Mouse (Mus musculus): ENCODE measurements around the gene Zranb1. TPM values are rescaled to one million over a fixed set of nuclear protein-coding genes. Genes with fewer than 3 reads are reported as not detected.
A peak's percentile ranks its signal among the peaks of the same experiment; 100 is the strongest.

The Zranb1 gene
- total and polyA plus RNA-seq, 3 experiments, result 11.3 to 17.6 (median 11.6) TPM

GRCm38 (mm10) chr7:133029496-133030047 is 98.6 kb downstream of the Zranb1 start:
- Histone ChIP-seq H3K27me3 (replicated peaks) (peaks cover 88% of the 10 kb centered on the region), H3K9ac (ENCODE audit: insufficient read depth, low read depth) (no peak overlapping the region), H3K9me3 (replicated peaks; ENCODE audit: low read length) (no peaks in the 10 kb centered on the region), H3K4me2 (ENCODE audit: insufficient read depth, low read depth, poor library complexity, severe bottlenecking) (no peak overlapping the region), H3K27ac (ENCODE audit: insufficient read depth, low read depth) (no peak overlapping the region), H3K36me3 (replicated peaks in 1 of 2; ENCODE audit: control insufficient read depth in 1 of 2, insufficient read depth in 1 of 2, low read length in 1 of 2) (no peaks in the 10 kb centered on the region), H3K79me2 (replicated peaks; ENCODE audit: control insufficient read depth, extremely low read depth, insufficient read depth, poor library complexity, severe bottlenecking) (no peaks in the 10 kb centered on the region), H3K4me1 (ENCODE audit: control insufficient read depth in 1 of 2, insufficient read depth in 2 of 2) (no peaks in the 10 kb centered on the region), H3K4me3 (replicated peaks in 1 of 3; ENCODE audit: low read depth in 2 of 3, low read length in 2 of 3, poor library complexity in 1 of 3) (no peak overlapping the region)
- TF ChIP-seq ETS1 (conservative IDR thresholded peaks at IDR 0.05; ENCODE audit: low read depth, low read length) (no peak), POLR2AphosphoS2 (IDR thresholded peaks at IDR 0.05; ENCODE audit: low read depth, low read length) (no peak), TCF12 (IDR thresholded peaks at IDR 0.05; ENCODE audit: low read depth, low read length) (no peak), GABPA (IDR thresholded peaks at IDR 0.05; ENCODE audit: insufficient replicate concordance, low read depth, low read length) (no peak), USF2 (conservative IDR thresholded peaks at IDR 0.05; ENCODE audit: low read depth, low read length) (no peak), POLR2A (IDR thresholded peaks at IDR 0.05; ENCODE audit: low read depth, low read length) (no peak), IRF4 (IDR thresholded peaks at IDR 0.05; ENCODE audit: low read depth, low read length) (no peak), CTCF (conservative IDR thresholded peaks at IDR 0.05 in 1 of 2, IDR thresholded peaks at IDR 0.05 in 1 of 2; ENCODE audit: low read depth in 2 of 2, low read length in 2 of 2) (no peak), MAX (IDR thresholded peaks at IDR 0.05; ENCODE audit: low read length) (no peak), SIN3A (IDR thresholded peaks at IDR 0.05; ENCODE audit: low read length) (no peak), NRF1 (IDR thresholded peaks at IDR 0.05; ENCODE audit: low read depth, low read length) (no peak), RCOR1 (conservative IDR thresholded peaks at IDR 0.05; ENCODE audit: low read depth, low read length) (no peak), SMC3 (IDR thresholded peaks at IDR 0.05; ENCODE audit: low read depth, low read length) (no peak)
- DNase-seq (ENCODE audit: extremely low read depth), result no peak
- in situ Hi-C loops (cut with MboI; ENCODE audit: low pct_ligation_motif_present, low pct_unique_long_range_greater_than_20kb, low sequenced_read_pairs) (loop anchor here (25.0 kb wide), 1 partner anchor 583 kb away; the partner anchor contains the start of gene Tex36), dilution Hi-C loops (cut with MboI; ENCODE audit: extremely low pct_ligation_motif_present, extremely low pct_unique_long_range_greater_than_20kb, low sequenced_read_pairs) (no loop called here)

GRCm38 (mm10) chr7:133032589-133033203 is 101.8 kb downstream of the Zranb1 start:
- Histone ChIP-seq H3K36me3 (replicated peaks in 1 of 2; ENCODE audit: control insufficient read depth in 1 of 2, insufficient read depth in 1 of 2, low read length in 1 of 2) (no peaks in the 10 kb centered on the region), H3K4me1 (ENCODE audit: control insufficient read depth in 1 of 2, insufficient read depth in 2 of 2) (no peaks in the 10 kb centered on the region), H3K79me2 (replicated peaks; ENCODE audit: control insufficient read depth, extremely low read depth, insufficient read depth, poor library complexity, severe bottlenecking) (no peaks in the 10 kb centered on the region), H3K27me3 (replicated peaks) (peaks cover 89% of the 10 kb centered on the region), H3K9ac (ENCODE audit: insufficient read depth, low read depth) (no peak overlapping the region), H3K4me2 (ENCODE audit: insufficient read depth, low read depth, poor library complexity, severe bottlenecking) (no peak overlapping the region), H3K4me3 (replicated peaks in 1 of 3; ENCODE audit: low read depth in 2 of 3, low read length in 2 of 3, poor library complexity in 1 of 3) (no peak overlapping the region), H3K9me3 (replicated peaks; ENCODE audit: low read length) (no peaks in the 10 kb centered on the region), H3K27ac (ENCODE audit: insufficient read depth, low read depth) (no peak overlapping the region)
- in situ Hi-C loops (cut with MboI; ENCODE audit: low pct_ligation_motif_present, low pct_unique_long_range_greater_than_20kb, low sequenced_read_pairs) (loop anchor here (25.0 kb wide), 1 partner anchor 580 kb away; the partner anchor contains the start of gene Tex36), dilution Hi-C loops (cut with MboI; ENCODE audit: extremely low pct_ligation_motif_present, extremely low pct_unique_long_range_greater_than_20kb, low sequenced_read_pairs) (no loop called here)
- DNase-seq (ENCODE audit: extremely low read depth), result peak; percentile 29
- TF ChIP-seq TBP (conservative IDR thresholded peaks at IDR 0.05; ENCODE audit: low read depth, low read length) (no peak), MEF2A (IDR thresholded peaks at IDR 0.05; ENCODE audit: borderline replicate concordance, low read depth, low read length) (no peak), JUN (IDR thresholded peaks at IDR 0.05; ENCODE audit: insufficient read depth, low read depth, low read length) (no peak), POLR2A (IDR thresholded peaks at IDR 0.05; ENCODE audit: low read depth, low read length) (no peak), EP300 (IDR thresholded peaks at IDR 0.05; ENCODE audit: low read length) (no peak), RAD21 (IDR thresholded peaks at IDR 0.05; ENCODE audit: low read depth, low read length) (peak; percentile 92), SMC3 (IDR thresholded peaks at IDR 0.05; ENCODE audit: low read depth, low read length) (peak; percentile 86), CHD1 (IDR thresholded peaks at IDR 0.05; ENCODE audit: low read depth, low read length) (no peak), CTCF (conservative IDR thresholded peaks at IDR 0.05 in 1 of 2, IDR thresholded peaks at IDR 0.05 in 1 of 2; ENCODE audit: low read depth in 2 of 2, low read length in 2 of 2) (peak; percentile 66 to 90), ZC3H11A (IDR thresholded peaks at IDR 0.05; ENCODE audit: low read depth, low read length) (peak; percentile 31; the same call in 1 of the 2 replicates)
